Mouse (Mus musculus) stomach, postnatal 0 days (tissue): Measurements from ENCODE around the gene Stx6.

Experiments used
- CTCF ChIP-seq: IDR thresholded peaks from 2 replicates; pipeline ENCODE4 v1.5.1; 2016; ENCODE audit warnings: antibody characterized with exemption, low read depth, mild to moderate bottlenecking, moderate library complexity
- EP300 ChIP-seq: optimal IDR thresholded peaks from 2 replicates; pipeline ENCODE3; 2016; ENCODE audit warnings: antibody characterized with exemption

DNA sequence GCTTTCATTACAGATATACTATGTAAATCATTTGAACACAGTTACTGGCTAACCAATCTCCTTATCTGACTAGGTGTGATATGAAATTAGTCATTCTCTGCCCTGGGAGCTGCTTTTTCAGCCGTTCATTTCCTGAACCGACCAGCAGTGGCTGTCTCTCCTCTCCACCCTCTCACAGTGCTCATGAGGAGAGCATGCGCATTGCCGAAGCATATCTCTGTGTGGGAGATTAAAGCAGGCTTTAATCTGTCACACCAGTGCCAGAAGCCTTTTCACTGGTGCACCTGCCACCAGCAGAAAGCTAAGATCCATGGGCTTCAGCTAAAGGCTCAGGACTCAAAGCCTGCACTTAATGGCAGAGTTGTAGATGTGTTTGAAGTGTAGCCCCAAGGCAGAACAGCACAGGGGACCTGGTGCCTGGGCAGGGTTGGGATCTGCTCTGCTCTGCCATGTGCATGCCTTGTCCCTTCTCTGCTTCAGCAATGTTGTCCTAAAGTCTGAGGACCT lies 42.9 kb downstream of the Stx6 start:
- no peak for TF ChIP-seq EP300
- TF ChIP-seq CTCF, result no peak
